Mouse (Mus musculus) bone marrow macrophage, adult 2 months (primary cell): ENCODE measurements around the gene Tle2. TPM values are rescaled to one million over a fixed set of nuclear protein-coding genes. Genes with fewer than 3 reads are reported as not detected.
A peak's percentile ranks its signal among the peaks of the same experiment; 100 is the strongest.

Experiments
- H3K27ac ChIP-seq: 2 replicates; pipeline ENCODE4 v1.5.1; 2012; ENCODE audit warnings: low read depth, low read length; ENCODE audit not compliant: insufficient read depth
- H3K4me1 ChIP-seq: 2 replicates; pipeline ENCODE4 v1.6.1; 2012; ENCODE audit warnings: low read length; ENCODE audit not compliant: control insufficient read depth, insufficient read depth
- H3K4me3 ChIP-seq: 2 replicates; pipeline ENCODE4 v1.5.1; 2012; ENCODE audit warnings: mild to moderate bottlenecking, low read length, moderate library complexity; ENCODE audit not compliant: insufficient read depth
- CTCF ChIP-seq: IDR thresholded peaks from 2 replicates; pipeline ENCODE4 v1.5.1; 2012; ENCODE audit warnings: low read depth, mild to moderate bottlenecking, low read length, moderate library complexity
- POLR2A ChIP-seq: IDR thresholded peaks from 2 replicates; pipeline ENCODE4 v1.6.1; 2012; ENCODE audit warnings: mild to moderate bottlenecking, low read depth, low read length, borderline replicate concordance
- polyA plus RNA-seq: library from polyadenylated mRNA; stranded (reverse); fragments of >200 nt; gene quantifications from 2 replicates; pipeline ENCODE4 v1.2.4, GENCODE M21; 2012; ENCODE audit not compliant: missing spikeins, insufficient read depth, insufficient read length

Tle2 gene
- polyA plus RNA-seq, 1 experiment, result 17.9 TPM

GRCm38 (mm10) chr10:81564216-81564615 lies 10.1 kb upstream of the Tle2 start:
- peaks cover 11% of the 10 kb centered on the region for H3K4me1 ChIP-seq
- TF ChIP-seq CTCF, result no peak
- no peak for TF ChIP-seq POLR2A
- no peak overlapping the region for H3K27ac ChIP-seq
- H3K4me3 ChIP-seq, result no peak overlapping the region

GRCm38 (mm10) chr10:81564734-81565133 lies 9.6 kb upstream of the Tle2 start:
- Histone ChIP-seq H3K4me3 (no peak overlapping the region), H3K4me1 (peaks cover 11% of the 10 kb centered on the region), H3K27ac (no peak overlapping the region)
- TF ChIP-seq POLR2A (no peak), CTCF (peak; percentile 60)

- H3K4me1 ChIP-seq, result peaks cover 11% of the 10 kb centered on the region
- no peak overlapping the region for H3K27ac ChIP-seq
- no peak for TF ChIP-seq POLR2A
- TF ChIP-seq CTCF, result no peak
- H3K4me3 ChIP-seq, result no peak overlapping the region
Observed at GRCm38 (mm10) chr10:81565257-81566228, 8.8 kb upstream of the Tle2 start.

- no peak overlapping the region for H3K4me3 ChIP-seq
- H3K4me1 ChIP-seq, result peaks cover 3% of the 10 kb centered on the region; the same call in 1 of the 2 replicates
- no peak for TF ChIP-seq POLR2A
- no peak for TF ChIP-seq CTCF
- no peak overlapping the region for H3K27ac ChIP-seq
Observed at GRCm38 (mm10) chr10:81568381-81569191, 5.8 kb upstream of the Tle2 start.

- TF ChIP-seq POLR2A, result no peak
- no peak for TF ChIP-seq CTCF
- Histone ChIP-seq H3K4me3 (no peak overlapping the region), H3K4me1 (peaks cover 3% of the 10 kb centered on the region; the same call in 1 of the 2 replicates), H3K27ac (no peak overlapping the region)
Observed at GRCm38 (mm10) chr10:81569507-81570237, 4.7 kb upstream of the Tle2 start.

GRCm38 (mm10) chr10:81570238-81570800 lies 4.0 kb upstream of the Tle2 start:
- peaks cover 5% of the 10 kb centered on the region; the same call in 1 of the 2 replicates for H3K4me1 ChIP-seq
- peak overlapping the region; percentile 77 for H3K4me3 ChIP-seq
- H3K27ac ChIP-seq, result no peak overlapping the region

GRCm38 (mm10) chr10:81570831-81571500 lies 3.4 kb upstream of the Tle2 start:
- Histone ChIP-seq H3K27ac (peak overlapping the region; percentile 66), H3K4me3 (peak overlapping the region; percentile 77), H3K4me1 (peaks cover 5% of the 10 kb centered on the region; the same call in 1 of the 2 replicates)
- TF ChIP-seq CTCF (no peak), POLR2A (no peak)

More at GRCm38 (mm10) chr10:81570238-81570800, 4.0 kb upstream of the Tle2 start:
- TF ChIP-seq CTCF, result no peak
- no peak for TF ChIP-seq POLR2A

GRCm38 (mm10) chr10:81571501-81571876 lies 2.9 kb upstream of the Tle2 start:
- peak overlapping the region; percentile 66 for H3K27ac ChIP-seq
- H3K4me3 ChIP-seq, result peak overlapping the region; percentile 77
- peaks cover 5% of the 10 kb centered on the region; the same call in 1 of the 2 replicates for H3K4me1 ChIP-seq
- TF ChIP-seq CTCF (no peak), POLR2A (no peak)

- Histone ChIP-seq H3K4me3 (peak overlapping the region; percentile 56), H3K4me1 (peaks cover 5% of the 10 kb centered on the region; the same call in 1 of the 2 replicates), H3K27ac (no peak overlapping the region)
- TF ChIP-seq CTCF (no peak), POLR2A (no peak)
Observed at GRCm38 (mm10) chr10:81572133-81572671, 2.2 kb upstream of the Tle2 start.
